Mouse (Mus musculus) MEL-GATA-1-ER (cell line): Measurements from ENCODE around the gene Lipk.
A peak's percentile ranks its signal among the peaks of the same experiment; 100 is the strongest.

Source experiments
- DNase-seq: peaks from one replicate; pipeline ENCODE4 v3.0.0-alpha.2; 2012; ENCODE audit warnings: low read depth; ENCODE audit errors: extremely low read depth

Gene Lipk

DNA sequence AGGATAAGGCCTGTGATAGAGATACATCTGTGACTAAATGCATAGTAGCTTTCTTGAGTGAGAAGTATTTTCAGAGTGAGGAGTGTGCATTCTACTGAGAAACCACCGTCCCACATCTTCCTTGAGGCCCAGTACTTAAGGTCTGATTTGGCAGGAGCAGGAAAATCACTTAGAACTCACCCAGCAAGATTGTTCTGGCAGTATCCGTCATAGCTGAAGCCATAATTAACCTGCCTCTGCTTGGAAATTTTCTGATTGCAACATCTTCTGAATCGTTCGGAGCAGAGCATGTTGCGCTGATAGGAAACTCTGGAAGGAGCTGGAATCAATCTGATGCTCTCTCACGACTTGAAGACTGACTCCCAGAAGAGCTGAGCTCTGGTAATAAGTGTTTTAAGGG lies at the start of gene Lipk:
Gene Lipk (plus strand): TSS at position 289 of the 400 bp plus-strand sequence.
- DNase-seq: no peak

DNA sequence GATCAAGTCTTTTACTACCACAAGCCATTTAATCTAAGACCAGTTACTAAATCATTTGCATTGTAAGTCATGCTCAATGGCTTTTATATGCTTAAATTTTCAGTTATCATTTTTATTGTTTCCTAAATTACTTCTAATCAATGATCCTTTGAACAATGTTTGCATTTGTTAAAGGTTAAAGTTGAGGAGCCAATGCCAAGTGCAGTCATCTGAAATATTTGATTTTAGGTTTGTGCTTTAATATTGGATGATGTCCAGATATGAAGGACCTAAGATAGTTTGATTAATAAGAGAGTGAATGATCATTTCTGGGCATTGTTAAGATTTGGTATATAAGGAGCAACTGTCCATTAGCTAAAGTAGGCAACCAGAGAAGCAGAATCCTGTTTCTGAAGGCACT lies 47.2 kb upstream of the Lipk start, which contains the start of gene Lipf:
Gene Lipf (plus strand): TSS at position 301 of the 400 bp plus-strand sequence.
- DNase-seq: no peak

DNA sequence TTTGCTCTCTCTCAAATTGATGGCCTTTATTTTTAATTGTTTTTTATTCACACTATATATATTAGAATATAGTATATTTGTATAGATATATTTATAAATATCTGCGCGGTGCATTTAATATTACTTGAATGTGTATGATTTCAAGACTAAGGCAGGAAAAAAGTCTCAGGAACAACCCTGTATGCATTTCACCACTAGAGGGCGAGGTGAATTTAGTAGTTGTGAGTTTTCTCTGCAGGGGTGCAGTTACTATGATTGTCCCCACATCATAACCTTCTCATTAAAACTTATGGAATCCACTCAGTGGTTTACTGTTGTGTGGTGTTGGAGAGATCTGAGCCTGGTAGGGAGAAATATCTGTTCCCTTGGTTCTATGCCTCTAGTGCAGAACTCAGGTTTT lies 29.1 kb upstream of the Lipk start:
- peak; percentile 0 for DNase-seq

DNA sequence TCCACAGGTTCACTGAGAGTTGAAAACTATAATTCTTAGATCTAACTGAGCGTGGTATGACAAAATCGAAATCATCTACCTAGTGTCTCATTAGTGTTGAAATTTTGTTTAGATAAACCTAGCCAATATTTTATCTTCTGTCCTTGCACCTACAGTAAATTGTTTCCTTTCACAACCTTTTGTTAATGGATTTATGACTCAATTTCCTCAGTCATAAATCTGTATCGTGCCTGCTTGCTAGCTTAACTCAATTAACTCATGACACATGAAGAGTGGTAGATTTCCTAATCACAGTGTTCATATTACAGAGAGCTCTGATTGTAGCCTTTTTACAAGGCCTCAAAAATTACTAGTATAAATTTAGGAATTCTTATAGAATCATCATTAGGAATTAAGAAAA lies 25.0 kb upstream of the Lipk start:
- DNase-seq: no peak

DNA sequence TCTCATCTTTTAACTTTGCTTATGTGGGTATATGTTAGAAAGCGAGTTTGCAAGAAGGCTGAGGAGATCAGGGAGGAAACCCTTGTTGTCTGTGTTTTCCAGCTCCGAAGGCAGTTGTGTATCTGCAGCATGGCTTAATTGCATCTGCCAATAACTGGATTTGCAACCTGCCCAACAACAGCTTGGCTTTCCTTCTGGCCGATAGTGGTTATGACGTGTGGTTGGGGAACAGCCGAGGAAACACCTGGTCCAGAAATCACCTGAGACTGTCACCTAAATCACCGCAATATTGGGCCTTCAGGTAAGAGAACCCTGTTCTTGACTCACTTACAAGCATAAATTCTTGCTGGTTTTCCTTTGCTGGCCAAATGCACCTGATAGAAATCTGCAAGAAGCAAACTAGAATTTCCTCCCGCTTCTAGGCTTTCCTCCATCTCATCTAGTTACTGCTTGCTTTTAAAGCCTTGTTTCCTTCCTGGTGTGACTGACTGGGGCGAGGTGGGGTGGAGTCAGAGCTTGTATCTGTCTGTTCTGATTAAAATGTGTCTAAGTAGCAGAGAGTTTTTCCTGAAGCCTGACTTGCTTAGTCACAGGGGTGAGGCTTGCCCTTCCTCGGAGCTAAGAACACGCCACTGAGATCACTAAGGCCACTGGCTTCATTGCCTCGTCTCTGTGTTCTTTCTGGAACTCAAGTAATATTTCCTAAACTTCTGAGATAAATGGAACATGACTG lies 13.5 kb downstream of the Lipk start:
- no peak for DNase-seq

DNA sequence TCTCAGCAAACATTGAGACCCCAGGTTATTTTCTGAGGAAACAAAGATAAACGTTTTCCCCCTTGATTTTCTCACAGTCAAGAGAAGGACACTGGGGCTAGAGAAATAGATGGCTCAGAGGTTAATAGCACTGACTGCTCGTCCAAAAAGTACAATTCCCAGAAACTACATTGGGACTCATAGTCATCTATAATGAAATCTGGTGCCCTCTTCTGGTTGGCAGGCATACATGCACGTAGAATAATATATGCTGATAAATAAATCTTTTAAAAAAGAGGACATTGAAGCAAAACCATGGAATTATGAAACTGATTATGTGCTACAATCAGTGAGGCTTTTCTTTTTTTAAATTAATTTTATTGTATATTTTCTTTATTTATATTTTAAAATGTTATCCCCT lies 14.7 kb downstream of the Lipk start:
- no peak for DNase-seq

DNA sequence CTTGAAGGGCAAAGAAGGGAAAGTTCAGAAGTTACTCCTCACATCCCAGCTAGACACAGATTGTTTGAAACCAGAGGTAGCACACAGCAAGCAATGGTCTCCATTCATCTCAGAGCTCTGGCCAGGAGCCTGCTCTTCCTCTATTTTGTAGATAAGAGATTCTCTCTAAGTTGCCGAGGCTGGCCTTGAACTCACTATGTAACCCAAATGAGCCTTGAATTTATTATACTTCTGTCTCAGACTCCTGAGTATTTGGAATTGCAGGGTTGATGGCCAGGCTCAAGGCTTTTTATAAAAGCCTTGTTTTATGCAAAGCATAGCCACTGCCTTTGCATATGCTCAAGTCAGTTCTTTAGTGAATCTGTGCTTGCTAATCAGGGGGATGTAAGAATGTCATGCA lies 31.6 kb downstream of the Lipk start:
- no peak for DNase-seq

DNA sequence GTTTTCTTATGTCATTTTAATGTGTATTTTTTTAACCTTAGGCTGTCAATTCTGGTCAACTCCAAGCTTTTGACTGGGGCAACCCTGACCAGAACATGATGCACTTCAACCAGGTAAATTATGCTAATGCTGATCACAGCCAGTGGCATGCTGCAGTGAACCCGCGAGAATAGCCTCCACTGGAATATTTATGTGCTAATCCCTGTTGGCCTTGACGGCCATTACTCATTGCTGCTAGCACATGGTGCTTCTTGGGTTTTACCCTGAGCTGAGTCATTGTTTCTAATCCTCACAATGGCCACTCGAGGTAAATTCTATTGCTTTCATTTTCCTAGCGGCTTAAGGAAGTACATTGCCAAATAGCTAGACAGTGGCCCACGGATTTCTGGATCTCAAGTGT lies 34.9 kb downstream of the Lipk start:
- no peak for DNase-seq

DNA sequence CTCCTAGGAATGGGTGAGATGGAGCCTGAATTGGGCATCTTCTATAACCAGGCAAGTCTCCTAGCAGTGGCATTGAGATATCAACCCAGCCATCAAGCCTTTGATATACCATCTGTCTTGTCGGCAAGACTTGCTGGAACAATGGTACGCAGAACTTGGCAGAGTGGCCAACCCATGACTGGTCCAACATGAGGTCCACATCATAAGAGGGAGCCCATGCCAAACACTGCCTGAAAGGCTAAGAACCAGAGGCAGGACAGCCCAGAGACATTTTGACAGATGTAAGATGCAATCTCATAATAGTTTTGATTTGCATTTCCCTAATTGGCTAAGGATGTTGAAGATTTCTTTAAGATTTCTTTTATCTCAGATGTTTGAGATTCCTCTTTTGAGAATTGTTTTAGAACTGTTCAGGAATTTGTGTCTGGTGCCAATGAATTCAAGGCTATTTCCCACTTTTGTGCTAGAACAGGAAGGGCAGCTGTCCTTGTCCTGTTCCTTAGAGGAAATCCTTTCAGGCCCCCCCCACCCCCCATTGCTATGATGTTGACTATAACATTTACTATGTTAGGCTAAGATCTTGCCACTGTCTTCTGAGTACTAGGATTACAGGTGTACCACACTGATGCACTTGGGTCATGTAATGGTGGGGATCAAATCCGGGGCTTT lies 41.4 kb downstream of the Lipk start:
- DNase-seq: no peak

DNA sequence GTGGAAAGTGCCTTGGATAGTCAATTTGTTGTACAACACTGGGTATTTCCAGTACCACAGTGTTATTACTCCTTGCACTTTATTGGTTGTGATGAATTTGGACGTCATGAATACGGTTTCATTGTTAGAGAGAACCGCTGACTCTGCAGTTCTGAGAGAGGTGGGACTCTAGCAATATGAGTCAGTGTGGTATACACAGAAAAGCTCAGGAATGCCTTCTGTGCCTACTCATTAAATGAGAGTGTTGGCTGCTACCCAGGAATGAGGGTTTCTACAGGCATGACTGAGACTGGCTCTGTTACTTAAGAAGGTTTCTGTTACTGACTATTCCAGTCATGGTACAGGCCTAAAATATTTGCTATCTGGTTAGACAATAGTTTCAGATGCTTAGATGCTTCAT lies 43.4 kb downstream of the Lipk start:
- no peak for DNase-seq

DNA sequence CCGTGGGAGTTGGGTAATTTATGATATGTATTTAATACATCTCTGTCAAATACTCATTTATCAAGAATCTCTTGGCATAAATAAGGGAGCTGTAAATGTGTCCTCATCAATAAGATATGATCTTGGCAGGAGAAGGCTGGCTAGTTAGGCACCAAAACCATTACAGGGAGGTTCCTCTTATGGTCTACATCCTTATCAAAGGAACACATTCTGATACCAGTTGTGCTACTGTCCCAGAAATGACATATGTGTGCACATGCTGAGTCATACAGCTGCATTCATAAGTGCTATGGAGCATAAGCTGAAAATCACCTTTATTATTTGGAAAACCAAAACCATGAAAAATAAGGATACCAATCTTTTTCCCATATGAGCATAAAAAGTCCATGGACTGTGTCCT lies 55.5 kb downstream of the Lipk start:
- DNase-seq: no peak

DNA sequence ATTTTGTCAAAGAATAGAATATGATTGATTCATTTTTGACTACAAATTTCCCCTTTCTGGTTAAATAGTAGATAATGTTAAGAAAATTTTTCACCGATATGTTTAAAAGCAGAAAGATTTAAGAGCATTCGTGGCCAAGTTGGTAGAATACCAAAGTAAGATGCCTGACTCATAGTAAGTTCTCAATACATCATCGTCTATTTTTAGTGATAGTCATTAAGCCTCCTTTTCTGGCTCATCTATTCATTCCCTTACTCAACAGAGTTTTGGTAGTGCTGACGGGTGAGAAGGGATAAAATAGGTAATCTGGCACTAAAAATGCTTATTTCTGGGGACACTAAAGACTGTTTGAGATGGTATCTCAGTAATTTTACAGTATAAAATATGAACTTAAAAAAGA lies 56.0 kb downstream of the Lipk start:
- no peak for DNase-seq

DNA sequence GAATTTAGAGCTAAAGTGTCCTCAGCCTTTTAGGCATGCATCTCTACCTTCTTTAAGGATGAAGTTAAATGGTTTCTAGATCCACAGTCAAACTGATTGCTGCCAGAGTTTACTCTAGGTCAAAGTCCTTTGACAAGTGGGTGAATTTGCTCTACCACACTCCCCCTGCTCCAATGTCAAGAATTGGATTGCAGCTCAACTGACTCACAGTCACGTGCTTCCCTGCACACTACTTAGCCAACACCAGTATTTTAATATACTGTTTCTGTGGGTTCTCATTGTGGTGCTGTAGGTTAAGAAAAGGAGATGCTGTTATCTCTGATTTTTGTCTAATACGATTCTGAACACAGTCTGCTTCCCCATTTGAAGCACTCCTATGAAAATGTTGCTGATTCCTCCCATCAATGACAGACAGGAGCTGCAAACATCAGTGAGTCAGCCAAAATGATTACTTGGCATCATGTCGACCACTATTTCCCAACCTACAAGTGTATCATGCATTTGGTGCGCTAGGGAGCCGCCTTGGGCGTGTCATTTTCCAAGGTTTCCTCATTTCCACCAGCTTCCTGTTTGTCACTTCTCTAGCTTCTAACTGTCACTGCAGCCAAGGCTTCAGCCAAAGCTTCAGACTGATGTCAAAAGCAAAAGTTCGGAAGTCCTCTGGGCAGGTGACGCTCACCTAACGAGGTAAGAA lies 58.8 kb downstream of the Lipk start, which contains the start of gene Lipn:
Gene Lipn (plus strand): TSS at position 580 of the 694 bp plus-strand sequence.
- DNase-seq: no peak

DNA sequence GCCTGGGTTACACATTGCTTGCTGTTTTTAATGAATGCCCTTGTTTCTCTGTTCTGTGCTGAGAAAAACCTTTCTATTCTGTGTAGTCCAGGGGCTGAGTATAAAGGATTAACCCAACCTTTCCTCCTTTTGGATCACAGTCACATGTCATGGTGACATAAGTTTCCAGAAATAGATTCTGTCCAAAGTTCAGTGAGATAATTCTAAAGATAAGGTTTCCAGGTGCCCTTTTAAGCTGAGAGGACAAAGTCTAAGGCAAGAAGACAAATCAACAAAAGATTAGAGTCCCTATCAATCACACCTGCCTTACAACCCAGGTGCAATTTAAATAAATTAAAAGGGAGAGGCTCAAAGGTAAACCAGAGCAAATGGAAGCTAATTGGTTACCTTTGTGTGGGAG lies 66.1 kb downstream of the Lipk start:
- DNase-seq: no peak

DNA sequence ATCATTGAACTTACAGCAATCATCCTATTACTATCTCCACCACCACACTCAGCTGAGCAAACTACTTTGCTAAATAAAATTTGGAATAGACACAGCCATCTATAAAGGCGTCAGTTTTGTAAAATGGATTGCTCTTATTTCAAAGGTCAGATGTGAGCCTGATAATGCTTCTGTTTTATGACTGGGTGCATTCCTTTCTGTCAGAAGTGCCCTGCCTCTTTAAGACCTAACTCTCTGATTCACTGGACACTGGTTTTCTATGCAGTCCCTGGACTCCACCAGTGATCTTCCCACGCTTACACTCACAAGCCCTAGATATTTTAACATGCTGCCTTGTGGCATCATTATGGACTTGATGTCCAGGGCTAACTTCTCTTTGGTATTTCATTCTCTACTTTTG lies 70.0 kb downstream of the Lipk start:
- no peak for DNase-seq

DNA sequence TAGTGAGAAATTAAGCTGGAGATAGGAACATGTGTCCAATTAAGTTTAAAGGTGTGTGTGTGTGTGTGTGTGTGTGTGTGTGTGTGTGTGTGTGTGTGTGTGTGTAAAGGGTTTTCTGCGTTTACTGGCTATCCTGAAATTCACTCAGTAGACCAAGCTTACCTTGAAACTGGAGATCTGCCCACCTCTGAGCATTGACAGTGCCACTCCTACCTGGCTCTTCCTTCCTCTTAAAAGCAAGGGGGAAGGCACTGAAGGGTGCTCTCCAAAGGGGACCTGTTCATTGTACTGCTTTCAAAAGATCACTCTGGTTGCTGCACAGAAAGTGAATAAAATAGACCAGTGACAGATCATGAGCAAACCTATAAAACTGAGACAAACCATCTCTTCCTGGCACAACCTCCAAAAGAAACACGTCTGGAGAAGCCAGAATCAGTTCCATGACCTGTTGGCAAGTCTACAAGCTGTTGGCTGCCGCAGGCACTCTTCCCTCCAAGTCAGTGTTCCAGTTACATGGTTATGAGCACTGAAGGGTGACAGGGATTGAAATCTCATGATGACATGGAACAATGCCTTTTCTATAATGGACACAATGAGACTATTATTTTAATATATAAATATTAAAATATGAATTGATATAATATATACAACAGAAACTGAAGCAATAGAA lies 81.1 kb downstream of the Lipk start:
- no peak for DNase-seq

DNA sequence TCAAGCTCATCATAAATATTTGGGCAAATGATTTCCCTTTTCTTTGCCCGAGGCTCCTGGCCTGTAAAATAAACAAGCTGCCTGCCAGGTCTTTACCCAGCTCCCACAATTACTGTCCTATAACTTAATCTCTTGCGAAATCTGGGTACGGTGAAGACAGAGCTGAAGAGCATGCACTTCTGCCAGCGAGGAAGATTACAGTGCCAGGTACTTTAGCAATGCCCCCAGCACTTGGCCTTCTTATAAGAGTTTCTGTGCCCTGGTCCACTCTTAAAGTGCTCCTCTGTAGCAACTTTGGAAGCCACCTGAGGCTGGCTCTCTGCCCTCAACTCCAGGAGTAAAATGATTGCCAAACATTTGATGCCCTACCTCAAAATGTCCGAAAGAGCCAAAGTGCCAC lies 87.3 kb downstream of the Lipk start:
- no peak for DNase-seq

DNA sequence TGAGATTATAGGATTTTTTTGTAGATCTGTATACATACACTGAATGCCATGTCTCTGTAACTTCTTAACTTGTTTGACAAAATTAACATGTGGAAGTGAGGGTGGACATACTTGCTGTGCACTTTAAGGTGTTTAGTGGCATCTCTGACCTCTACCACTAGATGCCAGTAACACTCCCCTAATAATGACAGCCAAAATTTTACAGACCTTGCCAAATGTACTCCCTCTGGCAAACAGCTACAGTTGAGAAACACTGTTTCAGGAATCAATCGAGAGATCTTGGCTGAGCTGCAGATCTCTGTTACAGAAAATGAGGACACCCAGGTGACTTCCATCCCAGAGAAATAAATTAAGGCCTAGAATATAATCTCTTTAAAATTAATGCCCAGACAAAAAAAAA lies 88.1 kb downstream of the Lipk start:
- DNase-seq: no peak
